Mouse (Mus musculus) brain, embryonic 14.5 days (tissue): ENCODE results near the gene Sh3bp2. TPM values are rescaled to one million over a fixed set of nuclear protein-coding genes. Genes with fewer than 3 reads are reported as not detected.

Source experiments
- DNase-seq: peaks from one replicate; pipeline ENCODE4 v3.0.0-alpha.2; 2011; ENCODE audit warnings: low read depth
- CTCF ChIP-seq: fragments of 200-500 bp; IDR thresholded peaks from 2 replicates; pipeline ENCODE4 v1.5.1; 2012; ENCODE audit warnings: inconsistent platforms, mild to moderate bottlenecking, moderate library complexity, borderline replicate concordance; ENCODE audit not compliant: insufficient read depth, insufficient read length; ENCODE audit errors: extremely low read depth
- POLR2A ChIP-seq: fragments of 200-500 bp; IDR thresholded peaks from 2 replicates; pipeline ENCODE4 v1.6.1; 2012; ENCODE audit warnings: mild to moderate bottlenecking, inconsistent platforms, borderline replicate concordance; ENCODE audit not compliant: poor library complexity, insufficient read depth, insufficient read length, severe bottlenecking; ENCODE audit errors: extremely low read depth
- polyA plus RNA-seq: library from polyadenylated mRNA; depleted of rRNA; stranded (reverse); fragments of >200 nt; gene quantifications from 2 replicates; pipeline ENCODE4 v1.2.3, GENCODE M21; 2012; rRNA removed

The Sh3bp2 gene
- 39.8 and 41.6 TPM in 2 replicates for polyA plus RNA-seq

GRCm38 (mm10) chr5:34525663-34526476 is at the start of gene Sh3bp2:
Gene Sh3bp2, plus strand, starts transcription at chr5:34525838.
- peak; percentile 86 for DNase-seq
- TF ChIP-seq CTCF, result no peak
- no peak for TF ChIP-seq POLR2A

GRCm38 (mm10) chr5:34480926-34481325 is 44.7 kb upstream of the Sh3bp2 start:
- no peak for DNase-seq
- TF ChIP-seq POLR2A, result no peak
- 0 out of 2 replicates have a peak, but pooled peaks have one; percentile 5 for TF ChIP-seq CTCF

- TF ChIP-seq POLR2A (no peak), CTCF (no peak)
- no peak for DNase-seq
Measured at GRCm38 (mm10) chr5:34485731-34486130, 39.9 kb upstream of the Sh3bp2 start.

GRCm38 (mm10) chr5:34487320-34488090 is 38.1 kb upstream of the Sh3bp2 start:
- DNase-seq, result no peak
- no peak for TF ChIP-seq POLR2A
- no peak for TF ChIP-seq CTCF

- no peak for TF ChIP-seq POLR2A
- TF ChIP-seq CTCF, result no peak
- DNase-seq, result peak; percentile 39
Measured at GRCm38 (mm10) chr5:34488741-34489417, 36.8 kb upstream of the Sh3bp2 start.

- TF ChIP-seq CTCF (0 out of 2 replicates have a peak, but pooled peaks have one; percentile 3), POLR2A (no peak)
- DNase-seq, result no peak
Measured at GRCm38 (mm10) chr5:34489418-34489787, 36.2 kb upstream of the Sh3bp2 start.

- DNase-seq, result no peak
- TF ChIP-seq CTCF (no peak), POLR2A (no peak)
Measured at GRCm38 (mm10) chr5:34496745-34497144, 28.9 kb upstream of the Sh3bp2 start.

GRCm38 (mm10) chr5:34500886-34501285 is 24.8 kb upstream of the Sh3bp2 start:
- no peak for DNase-seq
- TF ChIP-seq POLR2A, result no peak
- TF ChIP-seq CTCF, result no peak

- TF ChIP-seq POLR2A (no peak), CTCF (no peak)
- no peak for DNase-seq
Measured at GRCm38 (mm10) chr5:34501588-34501987, 24.1 kb upstream of the Sh3bp2 start.

GRCm38 (mm10) chr5:34502411-34502810 is 23.2 kb upstream of the Sh3bp2 start:
- no peak for TF ChIP-seq POLR2A

GRCm38 (mm10) chr5:34502821-34503220 is 22.8 kb upstream of the Sh3bp2 start:
- no peak for TF ChIP-seq CTCF
- DNase-seq, result no peak

More at GRCm38 (mm10) chr5:34502411-34502810, 23.2 kb upstream of the Sh3bp2 start:
- no peak for DNase-seq
